Mouse (Mus musculus) gastrocnemius, adult 2 months (tissue): ENCODE measurements around the gene Prph. TPM values are rescaled to one million over a fixed set of nuclear protein-coding genes. Genes with fewer than 3 reads are reported as not detected.
"Not testable (repeated sequence)": the region's sequence is repeated elsewhere in the genome, so short reads cannot be mapped to it uniquely, and the experiment has no call there.

ENCODE experiments used
- DNase-seq: peaks from one replicate; pipeline ENCODE4 v3.0.0; 2022
- H3K27ac ChIP-seq: fragments of 200-600 bp; 2 replicates; pipeline ENCODE4 v1.8.1; 2022; ENCODE audit warnings: mild to moderate bottlenecking
- H3K4me3 ChIP-seq: fragments of 200-600 bp; 2 replicates; pipeline ENCODE4 v1.8.1; 2022; ENCODE audit warnings: mild to moderate bottlenecking, moderate library complexity
- CTCF ChIP-seq: fragments of 200-600 bp; IDR thresholded peaks from 2 replicates; pipeline ENCODE4 v1.8.1; 2022; ENCODE audit warnings: antibody characterized with exemption, mild to moderate bottlenecking, moderate library complexity
- intact Hi-C: fragments of 180-260 bp; cut with DNase I; formaldehyde crosslinking; loops from one replicate; pipeline ENCODE4 v1.15.1; 2025
- total RNA-seq, 2 experiments: library from RNA; stranded (reverse); gene quantifications; 2 replicates each; pipeline ENCODE4 v1.2.3; 2021

Prph gene
- total RNA-seq, 2 experiments from 2014 or later, result 0.31 to 1.2 TPM

DNA sequence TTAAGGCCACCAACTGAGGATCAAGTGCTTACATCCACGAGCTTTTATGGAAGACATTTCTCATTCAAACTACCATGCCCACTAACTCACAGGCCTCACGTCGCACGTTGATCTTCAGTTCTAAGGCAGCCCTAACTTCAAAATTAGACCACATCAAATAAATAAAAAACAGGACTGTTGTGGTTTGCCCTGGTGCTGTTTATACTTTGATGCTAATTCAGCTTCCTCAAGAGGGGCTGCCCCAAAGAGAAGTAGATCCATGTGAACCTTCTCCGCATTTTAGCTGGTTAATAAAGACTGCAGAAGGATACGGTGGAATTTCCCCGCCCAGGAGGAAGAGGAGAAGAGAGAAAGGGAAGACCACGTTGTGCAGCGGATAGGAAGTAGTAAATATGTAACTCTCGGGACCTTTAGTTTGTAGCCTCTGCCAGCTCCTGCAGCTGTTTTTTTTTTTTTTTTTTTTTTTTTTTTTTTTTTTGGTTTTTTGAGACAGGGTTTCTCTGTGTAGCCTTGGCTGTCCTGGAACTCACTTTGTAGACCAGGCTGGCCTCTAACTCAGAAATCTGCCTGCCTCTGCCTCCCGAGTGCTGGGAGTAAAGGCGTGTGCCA lies 10.7 kb downstream of the Prph start:
- intact Hi-C loops, result no loop called here
- H3K4me3 ChIP-seq, result no peak overlapping the region
- no peak for TF ChIP-seq CTCF
- H3K27ac ChIP-seq, result no peak overlapping the region
- no peak for DNase-seq

GRCm38 (mm10) chr15:99071988-99072387 lies 17.0 kb downstream of the Prph start:
- no peak overlapping the region for H3K4me3 ChIP-seq
- intact Hi-C loops, result no loop called here
- H3K27ac ChIP-seq, result no peak overlapping the region
- TF ChIP-seq CTCF, result peak; percentile 15; the same call in 1 of the 2 replicates
- no peak for DNase-seq

DNA sequence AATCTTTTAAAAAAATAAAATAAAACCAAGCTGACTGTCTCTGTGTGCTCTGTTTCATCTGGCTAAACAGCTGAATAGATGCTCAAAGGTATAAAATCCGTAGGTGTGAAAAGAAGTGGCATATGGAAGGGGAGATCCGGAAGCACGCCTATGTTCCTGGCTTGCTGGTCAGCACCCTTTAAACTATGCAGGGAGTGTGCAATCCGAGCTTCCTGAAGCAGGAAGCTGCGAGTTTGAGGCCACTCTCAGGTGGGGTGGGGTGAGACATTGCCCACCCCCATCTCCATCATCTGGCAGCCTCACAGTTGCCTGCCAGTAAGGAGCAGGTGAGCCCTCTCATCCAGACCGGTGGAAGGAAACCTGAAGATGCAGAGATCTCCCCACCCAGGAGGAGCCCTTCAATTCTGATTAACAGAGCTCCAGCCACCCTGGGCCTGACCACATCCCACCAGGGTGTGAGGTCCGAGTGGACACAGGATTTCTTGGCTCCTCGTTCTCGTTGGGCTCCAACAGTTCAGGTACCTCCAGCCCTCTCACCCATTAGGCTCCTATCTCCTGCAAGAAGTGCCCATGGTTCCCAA lies 19.1 kb downstream of the Prph start, which contains the start of gene Troap:
Gene Troap, plus strand, starts transcription at position 557 of the 581 bp plus-strand sequence.
- intact Hi-C loops, result no loop called here
- Histone ChIP-seq H3K27ac (peak within 1 kb of the TSS; percentile 98), H3K4me3 (peak within 1 kb of the TSS; percentile 89)
- no peak for DNase-seq
- no peak for TF ChIP-seq CTCF

GRCm38 (mm10) chr15:99074600-99075333 lies 19.8 kb downstream of the Prph start:
- intact Hi-C loops, result no loop called here
- Histone ChIP-seq H3K4me3 (peak overlapping the region; percentile 89), H3K27ac (peak overlapping the region; percentile 98)
- no peak for TF ChIP-seq CTCF
- DNase-seq, result peak; percentile 97

GRCm38 (mm10) chr15:99076011-99076410 lies 21.0 kb downstream of the Prph start:
- not testable (repeated sequence) for DNase-seq

DNA sequence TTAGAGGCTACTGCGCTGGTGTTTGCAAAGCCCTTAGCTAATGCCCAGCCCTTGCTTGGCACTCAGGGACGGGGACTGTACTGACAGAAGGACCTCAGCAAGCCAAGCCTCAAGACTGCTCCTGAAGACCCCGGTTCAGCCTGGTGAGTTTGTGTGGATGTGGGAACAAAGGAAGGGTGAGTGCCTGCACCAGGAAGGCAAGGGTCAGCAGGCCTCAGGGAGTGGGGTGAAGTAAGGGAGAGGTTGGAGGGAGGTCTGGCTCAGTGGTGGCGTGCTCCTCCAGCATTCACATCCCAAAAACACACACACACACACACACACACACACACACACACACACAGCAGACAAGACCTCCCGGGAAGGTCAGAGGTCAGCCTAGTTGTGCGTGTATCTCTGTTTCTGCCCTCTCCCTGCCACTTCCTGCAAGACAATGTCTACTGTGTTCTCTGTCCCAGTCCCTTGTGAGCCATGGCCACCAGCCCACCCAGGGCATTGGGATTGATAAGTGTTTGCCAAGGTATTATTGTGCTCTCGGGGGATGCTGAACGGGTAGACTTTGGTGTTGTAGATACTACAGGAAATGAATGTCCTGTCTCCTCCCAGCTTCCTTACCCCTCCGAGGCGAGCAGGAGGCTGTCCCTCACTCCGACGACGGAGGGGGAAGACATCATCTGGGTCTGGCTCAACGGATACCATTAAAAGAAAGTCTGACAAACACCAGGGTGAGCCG lies 23.4 kb downstream of the Prph start:
- no peak for TF ChIP-seq CTCF
- no peak overlapping the region for H3K4me3 ChIP-seq
- intact Hi-C loops, result no loop called here
- no peak for DNase-seq
- no peak overlapping the region for H3K27ac ChIP-seq

More at GRCm38 (mm10) chr15:99076011-99076410, 21.0 kb downstream of the Prph start:
- intact Hi-C loops, H3K27ac ChIP-seq, H3K4me3 ChIP-seq: not testable (repeated sequence)

DNA sequence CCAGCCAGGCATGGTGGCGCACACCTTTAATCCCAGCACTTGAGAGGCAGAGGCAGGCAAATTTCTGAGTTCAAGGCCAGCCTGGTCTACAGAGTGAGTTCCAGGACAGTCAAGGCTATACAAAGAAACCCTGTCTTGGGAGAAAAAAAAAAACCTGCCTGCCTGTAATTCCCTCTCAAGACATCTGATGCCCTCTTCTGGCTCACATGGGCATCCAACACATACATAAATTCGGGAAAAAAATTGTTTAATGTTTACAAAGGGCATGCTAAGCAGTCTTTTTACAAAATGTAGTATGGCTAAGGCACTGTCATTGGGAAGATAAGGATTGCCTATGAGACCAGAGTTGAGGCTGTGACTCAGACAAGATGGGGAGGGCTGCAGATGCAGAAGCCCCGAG lies 24.8 kb downstream of the Prph start:
- Histone ChIP-seq H3K4me3 (no peak overlapping the region), H3K27ac (no peak overlapping the region)
- no peak for TF ChIP-seq CTCF
- no peak for DNase-seq
- intact Hi-C loops, result no loop called here

DNA sequence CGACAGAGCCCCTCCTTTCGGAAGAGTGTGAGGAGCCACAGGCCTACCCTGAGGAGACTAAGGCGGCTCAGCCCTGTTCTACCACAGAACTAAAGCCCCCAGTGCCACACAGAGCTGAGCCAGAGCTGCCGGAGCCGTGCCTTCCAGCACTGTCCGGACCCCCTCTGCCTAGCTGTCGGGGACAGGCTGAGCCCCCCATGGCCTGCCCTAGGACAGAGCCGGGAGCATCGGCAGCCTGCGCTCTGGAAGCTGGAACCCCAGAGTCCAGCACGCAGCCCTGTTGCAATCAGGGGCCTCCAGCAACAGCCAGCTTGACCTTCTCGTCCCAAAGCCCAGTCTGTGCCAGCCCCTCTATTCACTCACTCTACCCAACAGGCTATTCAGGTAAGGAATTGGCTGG lies 27.3 kb downstream of the Prph start:
- Histone ChIP-seq H3K4me3 (no peak overlapping the region), H3K27ac (no peak overlapping the region)
- intact Hi-C loops, result no loop called here
- DNase-seq, result no peak
- TF ChIP-seq CTCF, result no peak

DNA sequence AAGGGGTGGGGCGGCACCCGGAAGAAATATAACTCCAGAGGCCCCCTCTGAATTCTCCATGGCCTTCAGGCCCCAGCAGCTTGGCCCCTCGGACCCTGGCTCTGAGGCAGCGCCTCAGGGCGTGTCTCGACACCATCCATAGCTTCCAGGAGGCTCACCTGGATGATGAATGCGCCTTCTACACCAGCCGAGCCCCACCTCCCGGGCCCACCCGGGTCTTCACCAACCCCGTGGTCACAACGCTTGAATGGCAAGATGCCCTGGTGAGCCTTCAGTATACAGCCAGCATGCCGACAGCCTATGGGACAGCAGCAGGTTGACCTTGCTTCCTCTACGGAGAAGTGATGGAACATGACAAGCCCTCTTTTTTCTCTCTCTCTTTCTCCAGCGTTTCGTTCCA lies 27.9 kb downstream of the Prph start:
- no peak for TF ChIP-seq CTCF
- intact Hi-C loops, result no loop called here
- Histone ChIP-seq H3K4me3 (no peak overlapping the region), H3K27ac (no peak overlapping the region)
- DNase-seq, result no peak

GRCm38 (mm10) chr15:99083258-99083657 lies 28.3 kb downstream of the Prph start:
- no peak overlapping the region for H3K4me3 ChIP-seq
- H3K27ac ChIP-seq, result no peak overlapping the region
- intact Hi-C loops, result no loop called here
- TF ChIP-seq CTCF, result peak; percentile 65
- DNase-seq, result no peak

DNA sequence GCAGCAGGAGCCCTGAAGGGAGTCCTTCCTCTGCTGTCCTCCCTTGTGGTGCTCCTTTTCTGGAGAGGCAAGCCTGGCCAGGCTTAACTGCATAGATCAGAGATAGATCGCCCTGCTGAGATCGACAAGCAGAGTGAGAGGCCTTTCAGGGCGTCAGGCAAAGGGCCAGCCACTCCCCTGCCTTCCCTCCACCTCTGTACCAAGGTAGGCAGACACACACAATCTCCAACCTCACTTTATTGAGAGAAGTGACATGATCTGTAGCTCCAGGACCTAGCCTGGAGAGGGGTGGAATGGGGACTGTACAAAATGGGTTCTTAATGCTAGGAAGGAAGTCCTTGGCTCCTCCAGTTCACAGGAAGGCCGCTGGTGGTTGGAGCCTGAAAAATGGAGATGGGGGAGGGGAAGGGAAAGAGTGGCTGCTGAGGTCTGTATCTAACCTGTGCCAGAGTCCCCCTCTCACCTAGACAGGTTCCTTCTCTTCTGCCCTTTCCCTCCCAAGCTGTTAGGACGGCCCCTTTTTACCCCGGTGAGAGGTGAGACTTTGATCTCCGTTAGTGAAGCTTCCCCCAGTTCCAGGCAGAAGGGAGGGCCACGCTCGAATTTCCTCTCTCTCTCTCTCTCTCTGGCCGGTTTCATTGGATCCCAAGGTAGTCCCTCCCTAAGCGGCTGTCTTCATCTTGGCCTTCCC lies 29.0 kb downstream of the Prph start:
- Histone ChIP-seq H3K4me3 (no peak overlapping the region), H3K27ac (no peak overlapping the region)
- intact Hi-C loops, result no loop called here
- TF ChIP-seq CTCF, result no peak
- DNase-seq, result no peak

DNA sequence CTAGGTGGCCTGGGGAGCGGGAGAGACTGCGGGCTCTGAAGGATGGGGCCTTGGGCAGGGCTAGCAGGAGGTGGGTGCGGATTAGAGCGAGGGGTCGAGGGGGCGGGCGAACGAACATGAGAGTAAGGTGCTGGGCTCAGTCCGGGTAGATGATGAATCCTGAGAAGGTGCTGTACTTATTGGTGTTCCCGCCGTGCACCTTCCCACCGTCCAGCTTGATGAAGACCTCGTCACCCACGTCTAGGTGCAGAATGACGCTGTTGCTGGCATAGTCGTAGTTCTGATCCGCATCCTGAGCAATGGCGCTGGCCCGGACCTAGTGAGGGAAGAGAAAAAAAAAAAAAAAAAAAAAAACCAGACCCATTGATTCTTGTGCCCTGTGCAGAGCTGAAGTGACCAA lies 29.6 kb downstream of the Prph start:
- H3K4me3 ChIP-seq, result no peak overlapping the region
- no peak for TF ChIP-seq CTCF
- DNase-seq, result no peak
- no peak overlapping the region for H3K27ac ChIP-seq
- intact Hi-C loops, result loop anchor here (5.0 kb wide), 1 partner anchor 32 kb away; no protein-coding TSS in a partner anchor
